9 mouse cellular contexts compared by ENCODE assay signal in genomic region chr2:30266392-30266941, GRCm38 (mm10). TPM values are rescaled to one million over a fixed set of nuclear protein-coding genes. Genes with fewer than 3 reads are reported as not detected.
A peak's percentile ranks its signal among the peaks of the same experiment; 100 is the strongest.
DNase-seq lines count a peak whose midpoint lies in the region; ATAC-seq and TF ChIP-seq lines count a peak whose summit lies in the region.
"Had no signal": no experiment of that assay in that cellular context is flagged by ENCODE, and none has a peak within 500 bp of the region (broad histone marks: within the 10 kb centered on the region; RNA-seq: fewer than 3 reads in every experiment).

No protein-coding gene starts in this region.

- 6% methylated on average over 4 of the region's 4 CpGs for WGBS in forebrain, embryonic 15.5 days
- 25% methylated on average over 4 of the region's 4 CpGs for WGBS in hindbrain, embryonic 11.5 days
- 8% methylated on average over 4 of the region's 4 CpGs for WGBS in limb, embryonic 14.5 days
- whole genome bisulfite sequencing in midbrain, embryonic 15.5 days = 3% methylated on average over 4 of the region's 4 CpGs

- peak overlapping the region; percentile 67 for H3K27ac ChIP-seq in forebrain, embryonic 15.5 days (replicated peaks)
- peak overlapping the region; percentile 62 for H3K27ac ChIP-seq in hindbrain, embryonic 11.5 days (ENCODE audit: low read depth, low read length)
- peak overlapping the region; percentile 79 for H3K27ac ChIP-seq in limb, embryonic 14.5 days (replicated peaks; ENCODE audit: low read depth, low read length)
- H3K27ac ChIP-seq in midbrain, embryonic 15.5 days = peak overlapping the region; percentile 66

- no peak for ATAC-seq in forebrain, embryonic 15.5 days (replicated peaks)
- no peak for ATAC-seq in hindbrain, embryonic 11.5 days (ENCODE audit: low FRiP score)
- no peak for ATAC-seq in limb, embryonic 14.5 days (ENCODE audit: low FRiP score, low read depth)
- no peak for ATAC-seq in midbrain, embryonic 15.5 days (replicated peaks)

- no peak for TF ChIP-seq POLR2A in limb, embryonic 14.5 days (IDR thresholded peaks at IDR 0.05; ENCODE audit: borderline replicate concordance, extremely low read depth, insufficient read depth, insufficient read length)

- H3K9ac ChIP-seq in forebrain, embryonic 15.5 days (replicated peaks) = no peak overlapping the region
- no peak overlapping the region for H3K9ac ChIP-seq in hindbrain, embryonic 11.5 days (ENCODE audit: low read depth, low read length)
- peak overlapping the region; percentile 38 for H3K9ac ChIP-seq in limb, embryonic 14.5 days (ENCODE audit: low read depth, low read length, severe bottlenecking)
- no peak overlapping the region; the same call in 1 of the 2 replicates for H3K9ac ChIP-seq in midbrain, embryonic 15.5 days

- H3K4me2 ChIP-seq in forebrain, embryonic 15.5 days (replicated peaks) = no peak overlapping the region
- no peak overlapping the region for H3K4me2 ChIP-seq in hindbrain, embryonic 11.5 days (replicated peaks; ENCODE audit: low read depth, low read length)
- peak overlapping the region; percentile 26 for H3K4me2 ChIP-seq in limb, embryonic 14.5 days (replicated peaks; ENCODE audit: low read depth, low read length, severe bottlenecking)
- no peak overlapping the region for H3K4me2 ChIP-seq in midbrain, embryonic 15.5 days

- peaks cover 49% of the 10 kb centered on the region for H3K4me1 ChIP-seq in forebrain, embryonic 15.5 days
- H3K4me1 ChIP-seq in hindbrain, embryonic 11.5 days (replicated peaks; ENCODE audit: control insufficient read depth, insufficient read depth, low read length) = 0 out of 2 replicates have a peak, but pooled peaks cover 2% of the 10 kb centered on the region
- H3K4me1 ChIP-seq in limb, embryonic 14.5 days (ENCODE audit: control insufficient read depth, insufficient read depth, low read length) = peaks cover 26% of the 10 kb centered on the region
- H3K4me1 ChIP-seq in midbrain, embryonic 15.5 days = peaks cover 21% of the 10 kb centered on the region

- no peak overlapping the region for H3K4me3 ChIP-seq in forebrain, embryonic 15.5 days
- H3K4me3 ChIP-seq in hindbrain, embryonic 11.5 days (ENCODE audit: low read depth, low read length) = no peak overlapping the region
- H3K4me3 ChIP-seq in limb, embryonic 14.5 days (replicated peaks; ENCODE audit: low read length) = no peak overlapping the region; the same call in 1 of the 2 replicates
- H3K4me3 ChIP-seq in midbrain, embryonic 15.5 days = no peak overlapping the region

- no peaks in the 10 kb centered on the region for H3K9me3 ChIP-seq in forebrain, embryonic 15.5 days
- H3K9me3 ChIP-seq in hindbrain, embryonic 11.5 days (ENCODE audit: control insufficient read depth, low read length) = no peaks in the 10 kb centered on the region
- H3K9me3 ChIP-seq in limb, embryonic 14.5 days (ENCODE audit: control insufficient read depth, low read length) = no peaks in the 10 kb centered on the region
- no peaks in the 10 kb centered on the region for H3K9me3 ChIP-seq in midbrain, embryonic 15.5 days

- H3K27me3 ChIP-seq in forebrain, embryonic 15.5 days = no peaks in the 10 kb centered on the region
- no peaks in the 10 kb centered on the region for H3K27me3 ChIP-seq in hindbrain, embryonic 11.5 days (ENCODE audit: control insufficient read depth, insufficient read depth, low read length)
- H3K27me3 ChIP-seq in limb, embryonic 14.5 days (ENCODE audit: control insufficient read depth, insufficient read depth, low read length) = no peaks in the 10 kb centered on the region
- H3K27me3 ChIP-seq in midbrain, embryonic 15.5 days (replicated peaks) = no peaks in the 10 kb centered on the region

- peak; percentile 59 for DNase-seq in cerebellum, adult 11-12 months
- no peak for DNase-seq in cerebellum, adult 8-10 months
- DNase-seq in adrenal gland, postnatal 10 days = peak; percentile 86
- no peak for DNase-seq in hindbrain, embryonic 11.5 days (ENCODE audit: low spot score)
- DNase-seq in limb, embryonic 14.5 days (ENCODE audit: low spot score) = peak; percentile 54
- DNase-seq in T-cell, adult 2 months (ENCODE audit: low spot score) = no peak

- H3K36me3 ChIP-seq in forebrain, embryonic 15.5 days = peaks cover 28% of the 10 kb centered on the region
- 0 out of 2 replicates have a peak, but pooled peaks cover 9% of the 10 kb centered on the region for H3K36me3 ChIP-seq in hindbrain, embryonic 11.5 days (ENCODE audit: control insufficient read depth, insufficient read depth, low read length)
- H3K36me3 ChIP-seq in limb, embryonic 14.5 days (ENCODE audit: control insufficient read depth, insufficient read depth, low read length) = peaks cover 33% of the 10 kb centered on the region
- peaks cover 23% of the 10 kb centered on the region for H3K36me3 ChIP-seq in midbrain, embryonic 15.5 days (replicated peaks)

RNA-seq across cellular contexts. Expression of gene Phyhd1, which starts 0.5 kb away (rescaled TPM):
- 10 to 100 TPM; 23.7 to 24.1 TPM for total RNA-seq in adrenal gland, postnatal 10 days (2021)
- polyA plus RNA-seq in forebrain, embryonic 15.5 days (2015; fragmentation: Nextera tagmentation; extraction: Ambion mirVana) = 7.9 and 8.5 TPM in 2 replicates
- 4.2 and 5.6 TPM in 2 replicates for polyA plus RNA-seq in hindbrain, embryonic 11.5 days (2014; fragmentation: Nextera tagmentation; extraction: Ambion mirVana)
- polyA plus RNA-seq in limb, embryonic 14.5 days (2012; rRNA removed) = 11.7 and 12.8 TPM in 2 replicates
- 5.0 and 5.1 TPM in 2 replicates for polyA plus RNA-seq in limb, embryonic 14.5 days (2014; fragmentation: Nextera tagmentation; extraction: Ambion mirVana)
- 7.0 and 7.3 TPM in 2 replicates for polyA plus RNA-seq in midbrain, embryonic 15.5 days (2015; fragmentation: Nextera tagmentation; extraction: Ambion mirVana)

RNA-seq across cellular contexts. Expression of gene Gm28038, which starts 14.4 kb away (rescaled TPM):
- total RNA-seq in adrenal gland, postnatal 10 days (2021) = not detected
- polyA plus RNA-seq in forebrain, embryonic 15.5 days (2015; fragmentation: Nextera tagmentation; extraction: Ambion mirVana) = not detected in 2 replicates
- polyA plus RNA-seq in hindbrain, embryonic 11.5 days (2014; fragmentation: Nextera tagmentation; extraction: Ambion mirVana) = not detected in 2 replicates
- polyA plus RNA-seq in limb, embryonic 14.5 days (2012; rRNA removed) = not detected in 2 replicates
- polyA plus RNA-seq in limb, embryonic 14.5 days (2014; fragmentation: Nextera tagmentation; extraction: Ambion mirVana) = not detected in 2 replicates
- not detected in 2 replicates for polyA plus RNA-seq in midbrain, embryonic 15.5 days (2015; fragmentation: Nextera tagmentation; extraction: Ambion mirVana)
- total RNA-seq: left cerebral cortex, postnatal 10 days had no signal

RNA-seq across cellular contexts. Expression of gene Dolk, which starts 19.7 kb away (rescaled TPM):
- 10 to 100 TPM; 43.4 to 46.2 TPM for total RNA-seq in adrenal gland, postnatal 10 days (2021)
- polyA plus RNA-seq in forebrain, embryonic 15.5 days (2015; fragmentation: Nextera tagmentation; extraction: Ambion mirVana) = 31.4 and 34.1 TPM in 2 replicates
- 24.0 and 24.1 TPM in 2 replicates for polyA plus RNA-seq in hindbrain, embryonic 11.5 days (2014; fragmentation: Nextera tagmentation; extraction: Ambion mirVana)
- 13.8 and 19.0 TPM in 2 replicates for polyA plus RNA-seq in limb, embryonic 14.5 days (2012; rRNA removed)
- polyA plus RNA-seq in limb, embryonic 14.5 days (2014; fragmentation: Nextera tagmentation; extraction: Ambion mirVana) = 31.0 and 32.4 TPM in 2 replicates
- 40.7 TPM in 2 replicates for polyA plus RNA-seq in midbrain, embryonic 15.5 days (2015; fragmentation: Nextera tagmentation; extraction: Ambion mirVana)

RNA-seq across cellular contexts. Expression of gene Nup188, which starts 19.7 kb away (rescaled TPM):
- total RNA-seq in adrenal gland, postnatal 10 days (2021) = 10 to 100 TPM; 37.9 to 45.3 TPM
- 22.0 and 23.5 TPM in 2 replicates for polyA plus RNA-seq in forebrain, embryonic 15.5 days (2015; fragmentation: Nextera tagmentation; extraction: Ambion mirVana)
- 44.5 and 49.9 TPM in 2 replicates for polyA plus RNA-seq in hindbrain, embryonic 11.5 days (2014; fragmentation: Nextera tagmentation; extraction: Ambion mirVana)
- polyA plus RNA-seq in limb, embryonic 14.5 days (2012; rRNA removed) = 55.6 and 73.6 TPM in 2 replicates
- 39.8 and 42.6 TPM in 2 replicates for polyA plus RNA-seq in limb, embryonic 14.5 days (2014; fragmentation: Nextera tagmentation; extraction: Ambion mirVana)
- 22.6 and 22.7 TPM in 2 replicates for polyA plus RNA-seq in midbrain, embryonic 15.5 days (2015; fragmentation: Nextera tagmentation; extraction: Ambion mirVana)

RNA-seq across cellular contexts. Expression of gene Gm28035, which starts 26.1 kb away (rescaled TPM):
- total RNA-seq in adrenal gland, postnatal 10 days (2021) = 1 to 10 TPM; 1.9 to 2.0 TPM
- 0.64 and 0.70 TPM in 2 replicates for polyA plus RNA-seq in forebrain, embryonic 15.5 days (2015; fragmentation: Nextera tagmentation; extraction: Ambion mirVana)
- 0.06 and 0.07 TPM in 2 replicates for polyA plus RNA-seq in hindbrain, embryonic 11.5 days (2014; fragmentation: Nextera tagmentation; extraction: Ambion mirVana)
- 3.8 and 6.0 TPM in 2 replicates for polyA plus RNA-seq in limb, embryonic 14.5 days (2012; rRNA removed)
- polyA plus RNA-seq in limb, embryonic 14.5 days (2014; fragmentation: Nextera tagmentation; extraction: Ambion mirVana) = 0.11 and 0.23 TPM in 2 replicates
- polyA plus RNA-seq in midbrain, embryonic 15.5 days (2015; fragmentation: Nextera tagmentation; extraction: Ambion mirVana) = 0.31 and 0.38 TPM in 2 replicates

Comparison
In these comparisons a context has a peak if more than half of its experiments do, and no peak if none do; other contexts are left out.
1. DNase-seq: peak in cerebellum, adult 11-12 months (single experiment), adrenal gland, postnatal 10 days (single experiment) and limb, embryonic 14.5 days (single experiment); none in cerebellum, adult 8-10 months (single experiment), hindbrain, embryonic 11.5 days (single experiment) and T-cell, adult 2 months (single experiment).
2. Peak in every context shown above with its lines, with median percentiles within 50 percentile points of each other: H3K27ac ChIP-seq.